Mouse (Mus musculus): ENCODE measurements around the gene Sv2a. TPM values are rescaled to one million over a fixed set of nuclear protein-coding genes. Genes with fewer than 3 reads are reported as not detected.

Sv2a gene
- 0.32 and 0.33 TPM in 2 replicates for polyA plus RNA-seq (2012; rRNA removed)

GRCm38 (mm10) chr3:96180727-96181477, at the start of gene Sv2a:
Gene Sv2a (plus strand): TSS chr3:96181151.

GRCm38 (mm10) chr3:96161869-96162840, 18.8 kb upstream of the Sv2a start, which contains the start of gene Mtmr11:
Gene Mtmr11 (plus strand): TSS chr3:96162004.

GRCm38 (mm10) chr3:96172197-96173178, 8.5 kb upstream of the Sv2a start, which contains the start of gene Sf3b4:
Gene Sf3b4 (plus strand): TSS chr3:96172332.

GRCm38 (mm10) chr3:96219661-96220130, 38.7 kb downstream of the Sv2a start, which contains the start of the genes Bola1 and Hist2h2ab:
Gene Bola1 (minus strand): TSS chr3:96219709.
Gene Hist2h2ab (plus strand): TSS chr3:96219865.

GRCm38 (mm10) chr3:96220765-96221639, 40.1 kb downstream of the Sv2a start, which contains the start of the genes Hist2h2ac and Hist2h2be:
Gene Hist2h2ac (minus strand): TSS chr3:96220880.
Gene Hist2h2be (plus strand): TSS chr3:96221119.

GRCm38 (mm10) chr3:96238954-96239793, 58.2 kb downstream of the Sv2a start, which contains the start of gene Hist2h3c2:
Gene Hist2h3c2 (minus strand): TSS chr3:96239127.

GRCm38 (mm10) chr3:96239949-96240798, 59.2 kb downstream of the Sv2a start, which contains the start of gene Hist2h2aa2:
Gene Hist2h2aa2 (minus strand): TSS chr3:96240276.

Other genes with a start within 250 kb of the Sv2a start
- gene Plekho1, start 185.2 kb upstream of the Sv2a start, polyA plus RNA-seq (2012; rRNA removed) = 9.2 and 10.8 TPM in 2 replicates
- gene Vps45, start 122.7 kb upstream of the Sv2a start, polyA plus RNA-seq (2012; rRNA removed) = 7.2 and 8.1 TPM in 2 replicates
- gene Otud7b, start 76.6 kb upstream of the Sv2a start, polyA plus RNA-seq (2012; rRNA removed) = 3.6 TPM in 2 replicates
- gene Mtmr11, start 19.1 kb upstream of the Sv2a start, polyA plus RNA-seq (2012; rRNA removed) = 2.8 and 3.5 TPM in 2 replicates
- 40.1 and 53.9 TPM in 2 replicates for gene Sf3b4, start 8.8 kb upstream of the Sv2a start, polyA plus RNA-seq (2012; rRNA removed)
- gene Bola1, start 38.6 kb downstream of the Sv2a start, polyA plus RNA-seq (2012; rRNA removed) = 30.6 and 31.1 TPM in 2 replicates
- 0.89 and 1.2 TPM in 2 replicates for gene Hist2h2ab, start 38.7 kb downstream of the Sv2a start, polyA plus RNA-seq (2012; rRNA removed)
- gene Hist2h2ac, start 39.7 kb downstream of the Sv2a start, polyA plus RNA-seq (2012; rRNA removed) = 17.7 and 18.2 TPM in 2 replicates
- 7.9 and 10.3 TPM in 2 replicates for gene Hist2h2be, start 40.0 kb downstream of the Sv2a start, polyA plus RNA-seq (2012; rRNA removed)
- 79.4 and 94.5 TPM in 2 replicates for gene Hist2h3c2, start 58.0 kb downstream of the Sv2a start, polyA plus RNA-seq (2012; rRNA removed)
- gene Hist2h2aa2, start 59.1 kb downstream of the Sv2a start, polyA plus RNA-seq (2012; rRNA removed) = 23.7 and 29.8 TPM in 2 replicates
- 41.3 and 48.8 TPM in 2 replicates for gene Hist2h2aa1, start 64.3 kb downstream of the Sv2a start, polyA plus RNA-seq (2012; rRNA removed)
- 2.4 and 2.8 TPM in 2 replicates for gene Hist2h3c1, start 65.5 kb downstream of the Sv2a start, polyA plus RNA-seq (2012; rRNA removed)
- 9.6 and 12.2 TPM in 2 replicates for gene Hist2h4, start 82.2 kb downstream of the Sv2a start, polyA plus RNA-seq (2012; rRNA removed)
- gene Hist2h3b, start 87.5 kb downstream of the Sv2a start, polyA plus RNA-seq (2012; rRNA removed) = 63.6 and 74.6 TPM in 2 replicates
- 13.6 and 14.2 TPM in 2 replicates for gene Hist2h2bb, start 88.6 kb downstream of the Sv2a start, polyA plus RNA-seq (2012; rRNA removed)
- gene Fcgr1, start 112.8 kb downstream of the Sv2a start, polyA plus RNA-seq (2012; rRNA removed) = 2.5 and 3.7 TPM in 2 replicates

All from liver, embryonic 14 days (tissue).